Mouse (Mus musculus) olfactory bulb, adult 2 months (tissue): ENCODE measurements around the gene DXBay18.
"Not testable (repeated sequence)": the region's sequence is repeated elsewhere in the genome, so short reads cannot be mapped to it uniquely, and the experiment has no call there.

Experiments
- CTCF ChIP-seq: fragments of 200-500 bp; IDR thresholded peaks from 2 replicates; pipeline ENCODE4 v1.5.1; 2012; ENCODE audit warnings: low read depth, mild to moderate bottlenecking, low read length, moderate library complexity; ENCODE audit not compliant: insufficient read depth
- POLR2A ChIP-seq: fragments of 200-500 bp; IDR thresholded peaks from 2 replicates; pipeline ENCODE4 v1.6.1; 2012; ENCODE audit warnings: mild to moderate bottlenecking, low read depth, low read length, moderate library complexity; ENCODE audit not compliant: insufficient read depth

DNA sequence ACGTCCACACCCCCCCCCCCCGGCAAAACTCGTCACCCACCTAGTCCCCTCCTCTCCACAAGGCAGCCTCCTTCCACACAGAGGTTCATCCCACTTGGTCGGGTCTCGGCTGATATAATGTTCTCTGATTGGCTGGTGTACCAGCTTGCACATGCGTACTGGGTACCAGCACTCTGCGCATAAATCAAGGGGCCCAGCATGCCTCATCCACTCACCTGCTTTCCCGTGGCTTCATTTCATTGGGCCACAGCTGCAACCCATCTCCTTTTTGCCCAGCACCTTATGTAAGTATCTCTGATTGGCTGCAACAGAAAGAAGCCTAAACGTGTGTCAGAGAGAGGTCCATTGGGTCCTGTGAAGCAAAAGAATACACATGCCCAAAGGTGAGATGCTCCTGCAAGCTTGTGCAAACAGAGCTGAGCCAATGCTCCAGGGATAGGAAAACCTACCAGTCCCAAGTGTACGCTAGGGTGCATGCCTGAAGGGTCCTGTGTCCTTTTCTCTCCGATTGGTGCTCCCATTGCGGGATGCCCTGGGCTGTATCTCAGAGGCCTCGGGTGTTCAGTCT, 52.2 kb downstream of the DXBay18 start, which contains the start of gene Xlr3a:
- TF ChIP-seq POLR2A, CTCF: not testable (repeated sequence)
